Mouse (Mus musculus): Measurements from ENCODE around the gene Taf1a. TPM values are rescaled to one million over a fixed set of nuclear protein-coding genes. Genes with fewer than 3 reads are reported as not detected.
A peak's percentile ranks its signal among the peaks of the same experiment; 100 is the strongest.
"Not testable (repeated sequence)": the region's sequence is repeated elsewhere in the genome, so short reads cannot be mapped to it uniquely, and the experiment has no call there.

Gene Taf1a
- 10.7 and 13.5 TPM in 2 replicates for total RNA-seq (2014; fragmentation: Nextera tagmentation)
- 15.1 and 16.4 TPM in 2 replicates for total RNA-seq (2017)
- 1.2 and 1.4 TPM in 2 replicates for polyA plus RNA-seq (2012)

DNA sequence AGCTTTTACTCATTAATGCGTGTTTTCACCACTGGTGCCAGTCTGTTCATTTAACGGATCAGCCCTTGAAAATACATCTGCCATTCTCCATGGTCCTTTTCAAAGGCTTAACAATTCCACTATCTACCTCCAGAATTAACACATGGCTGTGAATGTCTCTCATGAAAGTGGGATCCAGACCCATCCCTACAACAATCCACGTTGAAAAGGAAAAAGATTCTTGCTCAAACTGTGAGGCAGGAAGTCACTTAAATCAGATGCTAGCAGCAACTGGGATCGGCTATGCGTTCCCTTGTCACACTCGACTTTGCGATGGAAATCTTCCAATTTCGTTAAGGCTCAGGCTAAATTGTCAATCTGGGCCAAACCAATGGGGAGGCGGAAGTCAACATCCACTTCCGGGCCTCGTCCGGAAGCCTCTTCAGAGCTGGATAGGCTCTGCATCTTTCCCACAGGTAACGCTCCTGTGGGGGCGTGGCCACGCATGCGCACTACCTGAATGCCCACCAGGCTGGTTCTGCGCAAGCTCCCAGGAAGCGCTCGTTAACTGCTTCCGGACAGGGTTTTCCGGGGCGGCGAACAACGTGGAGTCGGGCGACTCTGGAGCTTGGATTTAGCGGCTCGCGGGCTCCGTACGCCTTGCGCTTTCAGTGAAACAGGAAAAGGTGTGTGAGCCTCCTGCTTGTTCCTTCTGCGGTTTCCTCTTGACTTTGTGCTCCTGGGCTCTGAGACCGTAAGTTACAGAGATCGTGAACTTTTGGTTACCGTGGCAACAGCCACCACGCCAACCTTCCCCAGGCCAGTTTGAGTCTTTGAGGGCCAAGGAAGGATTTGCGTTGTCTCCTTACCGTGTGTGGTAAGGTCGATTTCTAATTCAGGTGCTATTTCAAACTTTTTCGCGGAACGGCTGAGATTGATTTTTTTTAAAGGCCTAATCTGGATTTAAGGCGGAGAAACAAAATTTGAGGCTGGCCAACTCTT is at the start of gene Taf1a:
Gene Taf1a, plus strand, starts transcription at position 556 of the 981 bp plus-strand sequence.
- ATAC-seq (ENCODE audit: extremely low read depth, insufficient number of reproducible peaks, low FRiP score, poor library complexity, severe bottlenecking): peak; percentile 97
- Histone ChIP-seq H3K9me3 (replicated peaks) (no peaks in the 10 kb centered on the region), H3K36me3 (replicated peaks) (peaks cover 28% of the 10 kb centered on the region), H3K4me1 (ENCODE audit: insufficient read depth, low read depth, low read length) (peaks cover 24% of the 10 kb centered on the region), H3K27me3 (ENCODE audit: insufficient read depth, low read length) (no peaks in the 10 kb centered on the region), H3K4me3 (ENCODE audit: low read depth, low read length) (peak within 1 kb of the TSS; percentile 72)
- peak; percentile 93 for DNase-seq (ENCODE audit: low spot score)
- TF ChIP-seq POLR2AphosphoS5 (IDR thresholded peaks at IDR 0.05; ENCODE audit: insufficient replicate concordance, low read depth, low read length): no peak
- no peak for TF ChIP-seq GATA1 (IDR thresholded peaks at IDR 0.05; ENCODE audit: borderline replicate concordance, low read length)
- TF ChIP-seq CTCF (IDR thresholded peaks at IDR 0.05; ENCODE audit: low read depth, low read length): no peak
- no peak for TF ChIP-seq GATA2 (IDR thresholded peaks at IDR 0.05; ENCODE audit: borderline replicate concordance, low read depth, low read length)

DNA sequence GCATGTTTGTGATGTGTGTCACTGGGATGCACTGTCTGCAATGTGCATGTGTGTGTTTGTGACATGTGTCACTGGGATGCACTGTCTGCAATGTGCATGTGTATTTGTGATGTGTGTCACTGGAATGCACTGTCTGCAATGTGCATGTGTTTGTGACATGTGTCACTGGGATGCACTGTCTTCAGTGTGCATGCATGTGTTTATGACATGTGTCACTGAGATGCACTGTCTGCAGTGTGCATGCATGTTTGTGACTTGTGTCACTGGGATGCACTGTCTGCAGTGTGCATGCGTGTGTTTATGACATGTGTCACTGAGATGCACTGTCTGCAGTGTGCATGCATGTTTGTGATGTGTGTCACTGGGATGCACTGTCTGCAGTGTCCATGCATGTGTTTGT is 45.9 kb upstream of the Taf1a start:
- TF ChIP-seq POLR2AphosphoS5 (IDR thresholded peaks at IDR 0.05; ENCODE audit: insufficient replicate concordance, low read depth, low read length): peak; percentile 71; the same call in 1 of the 2 replicates
- H3K9me3 ChIP-seq (replicated peaks); H3K4me3 ChIP-seq (ENCODE audit: low read depth, low read length); ATAC-seq (ENCODE audit: extremely low read depth, insufficient number of reproducible peaks, low FRiP score, poor library complexity, severe bottlenecking); H3K27me3 ChIP-seq (ENCODE audit: insufficient read depth, low read length); DNase-seq (ENCODE audit: low spot score): not testable (repeated sequence)
- Histone ChIP-seq H3K4me1 (ENCODE audit: insufficient read depth, low read depth, low read length) (peaks cover 23% of the 10 kb centered on the region), H3K36me3 (replicated peaks) (peaks cover 57% of the 10 kb centered on the region)

DNA sequence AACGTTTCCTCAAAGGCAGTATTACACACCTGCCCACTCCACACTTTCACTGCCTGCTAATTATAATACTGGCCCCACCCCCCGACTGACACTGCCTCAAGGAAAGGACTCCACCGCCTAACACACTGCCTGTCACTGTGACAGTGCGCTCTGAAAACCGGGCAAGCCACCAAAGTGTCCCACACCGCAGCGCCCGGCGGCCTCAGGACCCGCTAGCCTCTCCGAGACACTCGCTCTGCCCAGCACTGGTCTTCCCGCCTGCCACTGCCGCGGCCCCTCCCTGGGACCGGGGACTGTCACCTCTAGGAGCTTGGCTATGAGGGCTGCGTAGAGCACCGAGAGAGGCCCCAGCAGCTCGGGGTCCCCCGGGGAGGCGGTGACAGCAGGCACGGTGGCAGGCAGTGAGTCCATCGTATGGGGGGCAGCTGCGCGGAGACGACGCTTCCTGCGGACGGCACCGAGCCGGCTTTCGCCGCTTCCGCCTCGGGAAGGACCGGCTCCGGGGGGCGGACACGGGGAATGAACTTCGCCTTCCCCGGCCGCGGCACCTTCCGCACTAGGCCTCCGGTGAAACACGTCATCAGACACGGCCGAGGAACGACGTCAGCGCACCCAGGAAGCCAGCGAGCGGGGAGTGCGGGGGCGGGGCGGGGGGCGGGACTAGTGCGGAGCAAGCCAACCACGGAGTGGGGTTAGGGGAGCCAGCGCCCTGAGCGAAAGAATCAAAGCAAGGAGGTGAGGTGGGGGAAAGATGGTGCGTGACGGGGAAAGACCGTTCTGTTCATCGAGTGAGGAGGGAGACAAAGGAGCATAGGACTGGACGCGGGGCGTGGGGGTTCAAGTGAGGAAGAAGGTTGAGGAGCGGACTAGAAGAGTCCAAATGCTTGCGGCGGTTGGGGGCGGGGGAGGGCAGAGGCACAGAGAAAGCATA is 43.6 kb upstream of the Taf1a start:
- peaks cover 57% of the 10 kb centered on the region for H3K36me3 ChIP-seq (replicated peaks)
- ATAC-seq (ENCODE audit: extremely low read depth, insufficient number of reproducible peaks, low FRiP score, poor library complexity, severe bottlenecking) (peak; percentile 77), DNase-seq (ENCODE audit: low spot score) (peak; percentile 90)
- peaks cover 36% of the 10 kb centered on the region for H3K4me1 ChIP-seq (ENCODE audit: insufficient read depth, low read depth, low read length)
- H3K4me3 ChIP-seq (ENCODE audit: low read depth, low read length): peak overlapping the region; percentile 98
- no peaks in the 10 kb centered on the region for H3K9me3 ChIP-seq (replicated peaks)
- H3K27me3 ChIP-seq (ENCODE audit: insufficient read depth, low read length): no peaks in the 10 kb centered on the region
- TF ChIP-seq CTCF (IDR thresholded peaks at IDR 0.05; ENCODE audit: low read depth, low read length) (no peak), GATA2 (IDR thresholded peaks at IDR 0.05; ENCODE audit: borderline replicate concordance, low read depth, low read length) (no peak), GATA1 (IDR thresholded peaks at IDR 0.05; ENCODE audit: borderline replicate concordance, low read length) (no peak), TAL1 (conservative IDR thresholded peaks at IDR 0.05; ENCODE audit: low read depth, low read length) (no peak), POLR2AphosphoS5 (IDR thresholded peaks at IDR 0.05; ENCODE audit: insufficient replicate concordance, low read depth, low read length) (no peak)

DNA sequence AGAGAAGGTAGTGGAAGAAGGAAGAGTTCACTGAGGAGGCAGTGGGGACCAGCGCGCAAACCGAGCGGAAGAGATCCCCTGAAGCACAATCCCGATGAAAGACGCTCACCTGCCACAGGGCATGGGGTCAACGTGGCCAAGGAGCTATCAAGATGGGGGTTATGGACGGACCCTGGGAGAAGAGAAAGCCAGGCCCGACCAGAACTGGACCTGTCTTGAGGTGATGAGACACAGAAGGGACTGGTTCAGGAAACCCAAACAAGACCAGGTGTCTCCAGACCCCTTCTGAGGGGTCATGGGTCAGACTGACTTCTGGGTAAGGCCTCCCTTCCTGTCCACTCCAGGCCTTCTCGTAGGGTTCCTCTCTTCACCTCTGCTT is 43.0 kb upstream of the Taf1a start:
- H3K4me1 ChIP-seq (ENCODE audit: insufficient read depth, low read depth, low read length): peaks cover 39% of the 10 kb centered on the region
- DNase-seq (ENCODE audit: low spot score): no peak
- H3K36me3 ChIP-seq (replicated peaks): peaks cover 57% of the 10 kb centered on the region
- H3K27me3 ChIP-seq (ENCODE audit: insufficient read depth, low read length): no peaks in the 10 kb centered on the region
- no peak for TF ChIP-seq GATA1 (IDR thresholded peaks at IDR 0.05; ENCODE audit: borderline replicate concordance, low read length)
- no peak for TF ChIP-seq POLR2AphosphoS5 (IDR thresholded peaks at IDR 0.05; ENCODE audit: insufficient replicate concordance, low read depth, low read length)
- TF ChIP-seq TAL1 (conservative IDR thresholded peaks at IDR 0.05; ENCODE audit: low read depth, low read length): no peak
- no peak for TF ChIP-seq CTCF (IDR thresholded peaks at IDR 0.05; ENCODE audit: low read depth, low read length)
- no peak for TF ChIP-seq GATA2 (IDR thresholded peaks at IDR 0.05; ENCODE audit: borderline replicate concordance, low read depth, low read length)
- ATAC-seq (ENCODE audit: extremely low read depth, insufficient number of reproducible peaks, low FRiP score, poor library complexity, severe bottlenecking): no peak
- no peaks in the 10 kb centered on the region for H3K9me3 ChIP-seq (replicated peaks)
- H3K4me3 ChIP-seq (ENCODE audit: low read depth, low read length): peak overlapping the region; percentile 98

DNA sequence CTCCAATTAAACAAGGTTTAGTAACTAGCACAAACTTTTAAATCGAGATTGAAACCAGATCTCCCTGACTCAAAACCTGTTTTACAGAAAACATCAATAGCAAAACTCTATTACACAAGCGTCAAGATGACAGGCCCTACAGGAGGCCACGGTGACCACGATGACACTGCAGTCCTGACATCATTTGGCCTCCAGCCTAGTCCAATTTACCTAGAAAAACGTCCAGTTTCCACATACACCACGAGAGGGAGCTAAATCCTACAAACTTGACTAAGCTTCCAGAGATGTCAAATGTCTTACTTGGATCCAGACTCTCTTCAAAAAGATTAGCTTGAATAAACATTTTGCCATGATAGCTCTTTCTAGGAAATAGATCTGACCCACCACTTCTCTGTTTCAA is 38.9 kb upstream of the Taf1a start:
- DNase-seq (ENCODE audit: low spot score): peak; percentile 48
- no peak overlapping the region for H3K4me3 ChIP-seq (ENCODE audit: low read depth, low read length)

DNA sequence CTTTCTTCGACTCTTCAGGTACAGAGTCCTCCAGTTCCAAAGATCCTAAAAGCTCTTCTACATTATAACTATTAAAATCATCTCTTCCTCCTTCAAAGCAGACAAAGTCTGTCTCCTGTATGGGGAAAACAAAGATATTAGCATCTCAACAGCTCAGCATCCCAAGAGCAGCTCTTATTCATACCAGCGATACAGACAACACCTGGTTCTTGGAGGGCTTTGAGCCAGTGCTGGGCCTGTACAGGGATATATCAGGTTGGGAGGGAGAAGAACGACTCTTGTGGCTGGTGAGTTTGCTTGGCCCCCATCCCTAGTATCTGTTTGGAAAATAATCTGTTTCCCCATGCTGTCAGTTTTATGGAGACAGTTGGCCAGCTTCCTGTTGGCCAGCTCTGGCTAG is 29.9 kb upstream of the Taf1a start:
- TF ChIP-seq CTCF (IDR thresholded peaks at IDR 0.05; ENCODE audit: low read depth, low read length) (no peak), TAL1 (conservative IDR thresholded peaks at IDR 0.05; ENCODE audit: low read depth, low read length) (no peak), POLR2AphosphoS5 (IDR thresholded peaks at IDR 0.05; ENCODE audit: insufficient replicate concordance, low read depth, low read length) (no peak), GATA2 (IDR thresholded peaks at IDR 0.05; ENCODE audit: borderline replicate concordance, low read depth, low read length) (no peak), GATA1 (IDR thresholded peaks at IDR 0.05; ENCODE audit: borderline replicate concordance, low read length) (no peak)
- Histone ChIP-seq H3K36me3 (replicated peaks) (peaks cover 61% of the 10 kb centered on the region), H3K27me3 (ENCODE audit: insufficient read depth, low read length) (peaks cover 3% of the 10 kb centered on the region; the same call in 1 of the 2 replicates), H3K9me3 (replicated peaks) (no peaks in the 10 kb centered on the region), H3K4me1 (ENCODE audit: insufficient read depth, low read depth, low read length) (peaks cover 32% of the 10 kb centered on the region), H3K4me3 (ENCODE audit: low read depth, low read length) (no peak overlapping the region)
- DNase-seq (ENCODE audit: low spot score): no peak
- no peak for ATAC-seq (ENCODE audit: extremely low read depth, insufficient number of reproducible peaks, low FRiP score, poor library complexity, severe bottlenecking)

More for the DNA sequence above, 38.9 kb upstream of the Taf1a start:
- Histone ChIP-seq H3K9me3 (replicated peaks) (no peaks in the 10 kb centered on the region), H3K27me3 (ENCODE audit: insufficient read depth, low read length) (no peaks in the 10 kb centered on the region), H3K4me1 (ENCODE audit: insufficient read depth, low read depth, low read length) (peaks cover 30% of the 10 kb centered on the region), H3K36me3 (replicated peaks) (peaks cover 72% of the 10 kb centered on the region)
- ATAC-seq (ENCODE audit: extremely low read depth, insufficient number of reproducible peaks, low FRiP score, poor library complexity, severe bottlenecking): peak; percentile 74
- TF ChIP-seq POLR2AphosphoS5 (IDR thresholded peaks at IDR 0.05; ENCODE audit: insufficient replicate concordance, low read depth, low read length): no peak
- TF ChIP-seq GATA1 (IDR thresholded peaks at IDR 0.05; ENCODE audit: borderline replicate concordance, low read length): no peak
- peak; percentile 37; the same call in 1 of the 2 replicates for TF ChIP-seq CTCF (IDR thresholded peaks at IDR 0.05; ENCODE audit: low read depth, low read length)
- no peak for TF ChIP-seq GATA2 (IDR thresholded peaks at IDR 0.05; ENCODE audit: borderline replicate concordance, low read depth, low read length)
